Mouse (Mus musculus): ENCODE results near the gene Gbf1. TPM values are rescaled to one million over a fixed set of nuclear protein-coding genes. Genes with fewer than 3 reads are reported as not detected.
A peak's percentile ranks its signal among the peaks of the same experiment; 100 is the strongest.

Gbf1 gene
- polyA plus RNA-seq, 1 experiment from 2014 or later: 60.4 TPM

- H3K4me2 ChIP-seq (ENCODE audit: low read depth, low read length): no peak overlapping the region
- no peak overlapping the region for H3K9ac ChIP-seq (ENCODE audit: low read depth, low read length)
- no peak overlapping the region for H3K4me3 ChIP-seq (ENCODE audit: low read depth, low read length)
- no peaks in the 10 kb centered on the region for H3K4me1 ChIP-seq (ENCODE audit: control insufficient read depth, insufficient read depth, low read length)
- DNase-seq (ENCODE audit: low spot score): no peak
- H3K27me3 ChIP-seq (replicated peaks; ENCODE audit: control insufficient read depth, insufficient read depth, low read length): no peaks in the 10 kb centered on the region
- no peaks in the 10 kb centered on the region for H3K9me3 ChIP-seq (ENCODE audit: control insufficient read depth, low read length)
- H3K36me3 ChIP-seq (ENCODE audit: control insufficient read depth, insufficient read depth, low read length): peaks cover 64% of the 10 kb centered on the region
- WGBS: 88% methylated on average over 3 of the region's 3 CpGs
- no peak for ATAC-seq (ENCODE audit: low read depth)
- no peak overlapping the region for H3K27ac ChIP-seq (replicated peaks; ENCODE audit: low read depth, low read length)
These were observed 17.1 kb downstream of the Gbf1 start for GRCm38 (mm10) chr19:46169396-46169795.

DNA sequence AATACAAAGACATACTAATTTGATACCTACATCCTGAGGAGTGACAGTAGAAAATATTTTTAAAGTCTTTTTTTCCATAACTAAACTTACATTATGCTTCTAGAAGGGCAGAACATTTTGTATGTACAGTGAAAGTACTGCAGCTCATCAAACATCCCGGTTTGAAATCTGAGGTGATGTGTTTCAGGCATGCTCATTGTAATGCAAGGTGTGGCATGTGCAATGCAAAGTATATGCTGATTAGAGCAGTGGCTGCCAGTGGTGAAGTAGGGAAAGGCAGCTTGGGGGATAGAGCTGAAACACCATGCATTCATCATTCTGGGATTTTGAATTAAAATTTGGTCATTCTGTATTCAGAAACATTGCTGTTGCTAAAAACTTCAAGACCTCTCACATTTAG lies 17.6 kb downstream of the Gbf1 start:
- H3K4me1 ChIP-seq (ENCODE audit: control insufficient read depth, insufficient read depth, low read length): no peaks in the 10 kb centered on the region
- ATAC-seq (ENCODE audit: low read depth) (no peak), DNase-seq (ENCODE audit: low spot score) (no peak)
- H3K4me2 ChIP-seq (ENCODE audit: low read depth, low read length): no peak overlapping the region
- no peak overlapping the region for H3K9ac ChIP-seq (ENCODE audit: low read depth, low read length)
- no peaks in the 10 kb centered on the region for H3K9me3 ChIP-seq (ENCODE audit: control insufficient read depth, low read length)
- no peak overlapping the region for H3K27ac ChIP-seq (replicated peaks; ENCODE audit: low read depth, low read length)
- H3K4me3 ChIP-seq (ENCODE audit: low read depth, low read length): no peak overlapping the region
- H3K27me3 ChIP-seq (replicated peaks; ENCODE audit: control insufficient read depth, insufficient read depth, low read length): no peaks in the 10 kb centered on the region
- WGBS: 53% methylated on average over 1 of the region's 1 CpGs
- peaks cover 60% of the 10 kb centered on the region for H3K36me3 ChIP-seq (ENCODE audit: control insufficient read depth, insufficient read depth, low read length)

DNA sequence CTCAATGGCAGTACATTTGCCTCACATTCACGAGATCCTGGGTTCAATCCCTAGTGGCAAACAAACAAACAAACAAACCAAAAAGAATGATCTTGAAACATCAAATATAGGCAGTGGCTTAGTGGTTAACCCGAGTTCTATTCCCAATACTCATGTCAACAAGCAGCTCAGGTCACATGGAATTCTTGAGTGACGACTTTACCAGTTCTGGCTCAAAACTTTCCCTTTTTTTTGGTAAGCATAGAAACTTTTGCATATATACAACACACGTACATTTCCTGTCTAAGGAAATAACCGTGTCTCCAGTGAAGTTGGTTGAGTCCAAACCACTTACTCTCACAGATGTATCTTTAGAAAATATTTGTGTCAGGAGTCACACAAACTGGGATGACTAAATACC lies 20.2 kb downstream of the Gbf1 start:
- 74% methylated on average over 5 of the region's 5 CpGs for WGBS

GRCm38 (mm10) chr19:46175173-46175572 lies 22.9 kb downstream of the Gbf1 start:
- ATAC-seq (ENCODE audit: low read depth): no peak
- no peaks in the 10 kb centered on the region for H3K4me1 ChIP-seq (ENCODE audit: control insufficient read depth, insufficient read depth, low read length)
- no peak for DNase-seq (ENCODE audit: low spot score)
- no peak overlapping the region for H3K27ac ChIP-seq (replicated peaks; ENCODE audit: low read depth, low read length)
- no peak overlapping the region for H3K9ac ChIP-seq (ENCODE audit: low read depth, low read length)
- no peak overlapping the region for H3K4me3 ChIP-seq (ENCODE audit: low read depth, low read length)
- no peak overlapping the region for H3K4me2 ChIP-seq (ENCODE audit: low read depth, low read length)
- H3K27me3 ChIP-seq (replicated peaks; ENCODE audit: control insufficient read depth, insufficient read depth, low read length): no peaks in the 10 kb centered on the region
- H3K9me3 ChIP-seq (ENCODE audit: control insufficient read depth, low read length): no peaks in the 10 kb centered on the region
- peaks cover 40% of the 10 kb centered on the region for H3K36me3 ChIP-seq (ENCODE audit: control insufficient read depth, insufficient read depth, low read length)

More for the DNA sequence above, 20.2 kb downstream of the Gbf1 start:
- no peak overlapping the region for H3K4me2 ChIP-seq (ENCODE audit: low read depth, low read length)
- H3K9me3 ChIP-seq (ENCODE audit: control insufficient read depth, low read length): no peaks in the 10 kb centered on the region
- no peak for DNase-seq (ENCODE audit: low spot score)
- no peak overlapping the region for H3K27ac ChIP-seq (replicated peaks; ENCODE audit: low read depth, low read length)
- H3K4me1 ChIP-seq (ENCODE audit: control insufficient read depth, insufficient read depth, low read length): no peaks in the 10 kb centered on the region
- H3K4me3 ChIP-seq (ENCODE audit: low read depth, low read length): no peak overlapping the region
- no peaks in the 10 kb centered on the region for H3K27me3 ChIP-seq (replicated peaks; ENCODE audit: control insufficient read depth, insufficient read depth, low read length)
- ATAC-seq (ENCODE audit: low read depth): no peak
- H3K36me3 ChIP-seq (ENCODE audit: control insufficient read depth, insufficient read depth, low read length): peaks cover 37% of the 10 kb centered on the region
- H3K9ac ChIP-seq (ENCODE audit: low read depth, low read length): no peak overlapping the region

GRCm38 (mm10) chr19:46177046-46177445 lies 24.7 kb downstream of the Gbf1 start:
- Histone ChIP-seq H3K27ac (replicated peaks; ENCODE audit: low read depth, low read length) (no peak overlapping the region; the same call in 1 of the 2 replicates), H3K9ac (ENCODE audit: low read depth, low read length) (no peak overlapping the region), H3K36me3 (ENCODE audit: control insufficient read depth, insufficient read depth, low read length) (peaks cover 22% of the 10 kb centered on the region), H3K4me3 (ENCODE audit: low read depth, low read length) (no peak overlapping the region), H3K9me3 (ENCODE audit: control insufficient read depth, low read length) (no peaks in the 10 kb centered on the region), H3K4me2 (ENCODE audit: low read depth, low read length) (no peak overlapping the region), H3K27me3 (replicated peaks; ENCODE audit: control insufficient read depth, insufficient read depth, low read length) (no peaks in the 10 kb centered on the region), H3K4me1 (ENCODE audit: control insufficient read depth, insufficient read depth, low read length) (no peaks in the 10 kb centered on the region)
- WGBS: 46% methylated on average over 5 of the region's 5 CpGs
- DNase-seq (ENCODE audit: low spot score) (peak; percentile 56), ATAC-seq (ENCODE audit: low read depth) (no peak)

- 89% methylated on average over 2 of the region's 2 CpGs for WGBS
These were observed 28.0 kb downstream of the Gbf1 start for GRCm38 (mm10) chr19:46180274-46180673.

GRCm38 (mm10) chr19:46182241-46182640 lies 29.9 kb downstream of the Gbf1 start:
- Histone ChIP-seq H3K27ac (replicated peaks; ENCODE audit: low read depth, low read length) (no peak overlapping the region), H3K9ac (ENCODE audit: low read depth, low read length) (no peak overlapping the region), H3K27me3 (replicated peaks; ENCODE audit: control insufficient read depth, insufficient read depth, low read length) (no peaks in the 10 kb centered on the region), H3K4me1 (ENCODE audit: control insufficient read depth, insufficient read depth, low read length) (no peaks in the 10 kb centered on the region), H3K36me3 (ENCODE audit: control insufficient read depth, insufficient read depth, low read length) (peaks cover 11% of the 10 kb centered on the region), H3K9me3 (ENCODE audit: control insufficient read depth, low read length) (no peaks in the 10 kb centered on the region), H3K4me2 (ENCODE audit: low read depth, low read length) (no peak overlapping the region), H3K4me3 (ENCODE audit: low read depth, low read length) (no peak overlapping the region)
- 90% methylated on average over 3 of the region's 3 CpGs for WGBS
- ATAC-seq (ENCODE audit: low read depth) (no peak), DNase-seq (ENCODE audit: low spot score) (no peak)

More at GRCm38 (mm10) chr19:46180274-46180673, 28.0 kb downstream of the Gbf1 start:
- DNase-seq (ENCODE audit: low spot score) (no peak), ATAC-seq (ENCODE audit: low read depth) (no peak)
- H3K4me3 ChIP-seq (ENCODE audit: low read depth, low read length): no peak overlapping the region
- H3K27me3 ChIP-seq (replicated peaks; ENCODE audit: control insufficient read depth, insufficient read depth, low read length): no peaks in the 10 kb centered on the region
- H3K9me3 ChIP-seq (ENCODE audit: control insufficient read depth, low read length): no peaks in the 10 kb centered on the region
- H3K4me2 ChIP-seq (ENCODE audit: low read depth, low read length): no peak overlapping the region
- H3K4me1 ChIP-seq (ENCODE audit: control insufficient read depth, insufficient read depth, low read length): no peaks in the 10 kb centered on the region
- no peak overlapping the region for H3K9ac ChIP-seq (ENCODE audit: low read depth, low read length)
- H3K36me3 ChIP-seq (ENCODE audit: control insufficient read depth, insufficient read depth, low read length): peaks cover 11% of the 10 kb centered on the region
- no peak overlapping the region for H3K27ac ChIP-seq (replicated peaks; ENCODE audit: low read depth, low read length)

DNA sequence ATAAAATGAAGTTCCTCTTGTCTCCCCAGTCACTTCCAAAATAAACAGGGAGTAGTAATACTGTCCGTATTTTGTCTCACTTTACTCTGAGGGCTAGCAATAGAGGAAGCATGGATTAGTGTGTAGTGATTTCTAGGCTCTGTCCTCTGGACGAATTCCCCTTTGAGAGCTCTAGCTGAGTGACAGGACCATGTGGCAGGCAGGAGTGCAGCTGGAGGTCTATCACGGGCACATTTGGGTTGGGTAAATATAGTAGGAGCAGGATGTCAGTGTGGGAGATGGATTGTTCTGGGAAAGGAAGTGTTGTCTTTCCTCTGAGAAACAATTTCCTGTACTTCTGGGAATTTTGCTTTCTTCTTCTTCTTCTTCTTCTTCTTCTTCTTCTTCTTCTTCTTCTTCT lies 34.3 kb downstream of the Gbf1 start:
- no peak overlapping the region for H3K4me2 ChIP-seq (ENCODE audit: low read depth, low read length)
- H3K4me3 ChIP-seq (ENCODE audit: low read depth, low read length): no peak overlapping the region
- peaks cover 7% of the 10 kb centered on the region for H3K36me3 ChIP-seq (ENCODE audit: control insufficient read depth, insufficient read depth, low read length)
- H3K4me1 ChIP-seq (ENCODE audit: control insufficient read depth, insufficient read depth, low read length): no peaks in the 10 kb centered on the region
- no peaks in the 10 kb centered on the region for H3K9me3 ChIP-seq (ENCODE audit: control insufficient read depth, low read length)
- peak; percentile 71; the same call in 1 of the 2 replicates for ATAC-seq (ENCODE audit: low read depth)
- DNase-seq (ENCODE audit: low spot score): peak; percentile 80
- no peak overlapping the region for H3K9ac ChIP-seq (ENCODE audit: low read depth, low read length)
- H3K27ac ChIP-seq (replicated peaks; ENCODE audit: low read depth, low read length): no peak overlapping the region
- 34% methylated on average over 3 of the region's 3 CpGs for WGBS
- no peaks in the 10 kb centered on the region for H3K27me3 ChIP-seq (replicated peaks; ENCODE audit: control insufficient read depth, insufficient read depth, low read length)

DNA sequence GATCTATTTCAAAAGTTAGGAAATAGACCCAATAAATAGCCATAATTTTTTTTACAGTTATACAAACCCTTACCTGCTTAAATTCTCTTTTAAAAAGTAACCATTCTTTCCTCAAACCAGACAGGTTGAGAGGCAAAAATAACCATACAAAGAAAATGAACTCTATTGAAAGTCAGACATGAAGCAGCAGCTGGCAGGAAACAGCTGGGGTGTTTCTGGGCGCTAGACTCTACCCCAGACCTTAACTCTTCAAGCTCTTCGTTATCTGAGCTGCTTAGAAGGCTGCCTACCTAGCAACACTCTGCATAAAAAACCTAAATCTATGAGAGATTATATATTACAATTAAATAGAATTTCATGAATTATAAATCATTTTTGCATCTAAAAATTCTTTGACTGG lies 34.9 kb downstream of the Gbf1 start:
- DNase-seq (ENCODE audit: low spot score): peak; percentile 29
- ATAC-seq (ENCODE audit: low read depth): no peak
- WGBS: 73% methylated on average over 2 of the region's 2 CpGs
- no peak overlapping the region; the same call in 1 of the 2 replicates for H3K27ac ChIP-seq (replicated peaks; ENCODE audit: low read depth, low read length)
- H3K9me3 ChIP-seq (ENCODE audit: control insufficient read depth, low read length): no peaks in the 10 kb centered on the region
- H3K27me3 ChIP-seq (replicated peaks; ENCODE audit: control insufficient read depth, insufficient read depth, low read length): no peaks in the 10 kb centered on the region
- H3K4me3 ChIP-seq (ENCODE audit: low read depth, low read length): no peak overlapping the region
- no peak overlapping the region for H3K4me2 ChIP-seq (ENCODE audit: low read depth, low read length)
- H3K9ac ChIP-seq (ENCODE audit: low read depth, low read length): no peak overlapping the region
- peaks cover 5% of the 10 kb centered on the region for H3K36me3 ChIP-seq (ENCODE audit: control insufficient read depth, insufficient read depth, low read length)
- H3K4me1 ChIP-seq (ENCODE audit: control insufficient read depth, insufficient read depth, low read length): no peaks in the 10 kb centered on the region
